Mouse (Mus musculus): ENCODE measurements around the gene Retn.
A peak's percentile ranks its signal among the peaks of the same experiment; 100 is the strongest.

The Retn gene

DNA sequence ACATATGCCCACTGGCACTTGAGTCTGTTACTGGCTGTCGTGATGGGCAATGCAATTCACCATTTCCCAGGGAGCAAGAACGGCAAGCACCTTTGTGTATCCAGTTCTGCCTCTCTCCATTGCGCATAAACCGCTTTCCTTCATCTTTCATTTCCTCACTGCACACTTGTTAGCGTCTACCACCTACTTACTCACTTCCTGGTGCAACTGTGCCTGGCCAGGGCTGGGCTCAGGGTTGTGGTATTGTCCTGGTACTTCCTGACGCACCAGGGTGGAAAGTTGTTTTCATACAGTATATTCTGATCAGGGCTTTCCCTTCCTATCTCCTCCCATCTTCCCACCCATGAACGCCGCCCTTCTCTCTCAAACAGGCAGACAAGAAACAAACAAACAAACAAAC, 5.3 kb downstream of the Retn start:
- no peak for DNase-seq (ENCODE audit: low spot score)

- DNase-seq (ENCODE audit: low spot score): no peak
These were observed 8.8 kb downstream of the Retn start for GRCm38 (mm10) chr8:3664405-3664804.

DNA sequence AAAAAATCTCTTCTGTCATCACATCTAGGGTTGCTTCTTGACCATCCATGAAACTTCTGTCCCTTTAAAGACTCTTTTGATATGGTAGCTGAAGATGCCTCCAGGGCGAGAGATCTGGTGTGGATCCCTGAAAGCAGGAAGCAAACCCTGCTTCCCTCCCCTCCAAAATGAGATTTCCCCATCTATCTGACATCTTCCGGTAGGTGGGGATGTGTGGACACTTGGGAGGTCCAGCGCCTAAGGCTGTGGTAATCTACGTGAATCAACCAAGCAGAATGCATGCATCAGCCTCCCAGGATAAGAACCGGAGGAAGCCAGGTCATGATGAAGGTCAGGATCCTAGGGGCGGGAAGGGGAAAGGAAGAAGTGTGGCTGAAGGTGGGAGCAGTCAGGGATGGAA, 9.9 kb downstream of the Retn start, which contains the start of gene Mcemp1:
Gene Mcemp1 (plus strand): TSS at position 248 of the 400 bp plus-strand sequence.
- DNase-seq (ENCODE audit: low spot score): no peak

GRCm38 (mm10) chr8:3670388-3670787, 14.8 kb downstream of the Retn start:
- DNase-seq (ENCODE audit: low spot score): no peak

- peak; percentile 92 for DNase-seq (ENCODE audit: low spot score)
These were observed 16.5 kb downstream of the Retn start, which contains the start of gene Fcor for GRCm38 (mm10) chr8:3671980-3672491. TSS of gene Fcor (minus strand) at chr8:3672362.

DNA sequence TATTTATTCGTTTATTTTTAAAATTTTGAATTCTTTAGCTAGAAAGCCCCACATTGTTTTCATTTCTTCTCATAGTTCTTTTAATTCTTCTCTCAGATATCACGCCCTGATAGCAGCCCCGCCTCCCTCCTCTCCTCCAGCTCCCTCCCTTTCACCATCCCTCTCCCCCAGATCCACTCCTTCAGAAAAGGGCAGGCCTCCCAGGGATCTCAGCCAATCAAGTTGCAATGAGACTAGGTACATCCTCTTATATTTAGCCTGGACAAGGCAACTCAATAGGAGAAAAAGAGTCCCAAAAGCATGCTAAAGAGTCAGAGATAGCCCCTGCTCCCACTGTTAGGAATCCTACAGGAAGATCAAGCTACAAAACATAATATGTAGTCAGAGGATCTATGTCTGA, 19.1 kb downstream of the Retn start:
- no peak for DNase-seq (ENCODE audit: low spot score)

GRCm38 (mm10) chr8:3676131-3676992, 20.8 kb downstream of the Retn start, which contains the start of gene Trappc5:
TSS of gene Trappc5 (plus strand) at chr8:3676299.
- peak; percentile 95 for DNase-seq (ENCODE audit: low spot score)

GRCm38 (mm10) chr8:3676993-3677579, 21.5 kb downstream of the Retn start:
- peak; percentile 38 for DNase-seq (ENCODE audit: low spot score)

DNA sequence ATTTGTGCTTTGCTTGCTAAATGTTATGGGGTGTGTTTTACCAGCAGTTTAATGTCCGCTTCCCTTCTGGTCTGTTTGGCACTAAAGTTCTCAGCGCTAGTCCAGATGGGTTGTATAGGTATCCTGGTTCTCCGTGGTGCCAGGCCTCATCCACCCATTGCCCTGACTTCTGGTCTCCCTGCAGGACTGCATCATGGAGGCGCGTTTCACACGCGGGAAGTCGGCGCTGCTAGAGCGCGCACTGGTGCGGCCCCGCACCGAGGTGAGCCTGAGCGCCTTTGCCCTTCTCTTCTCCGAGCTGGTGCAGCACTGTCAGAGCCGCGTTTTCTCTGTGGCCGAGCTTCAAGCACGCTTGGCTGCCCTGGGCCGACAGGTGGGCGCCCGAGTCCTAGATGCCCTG, 23.3 kb downstream of the Retn start:
- no peak for DNase-seq (ENCODE audit: low spot score)

- no peak for DNase-seq (ENCODE audit: low spot score)
These were observed 23.7 kb downstream of the Retn start for GRCm38 (mm10) chr8:3679236-3679635.

- DNase-seq (ENCODE audit: low spot score): no peak
These were observed 24.1 kb downstream of the Retn start for GRCm38 (mm10) chr8:3679656-3680055.

GRCm38 (mm10) chr8:3682435-3682834, 26.9 kb downstream of the Retn start:
- DNase-seq (ENCODE audit: low spot score): no peak

GRCm38 (mm10) chr8:3683408-3684176, 28.0 kb downstream of the Retn start:
- no peak for DNase-seq (ENCODE audit: low spot score)

GRCm38 (mm10) chr8:3684530-3684929, 29.0 kb downstream of the Retn start:
- DNase-seq (ENCODE audit: low spot score): no peak

- DNase-seq (ENCODE audit: low spot score): no peak
These were observed 29.9 kb downstream of the Retn start for GRCm38 (mm10) chr8:3685422-3685821.

DNA sequence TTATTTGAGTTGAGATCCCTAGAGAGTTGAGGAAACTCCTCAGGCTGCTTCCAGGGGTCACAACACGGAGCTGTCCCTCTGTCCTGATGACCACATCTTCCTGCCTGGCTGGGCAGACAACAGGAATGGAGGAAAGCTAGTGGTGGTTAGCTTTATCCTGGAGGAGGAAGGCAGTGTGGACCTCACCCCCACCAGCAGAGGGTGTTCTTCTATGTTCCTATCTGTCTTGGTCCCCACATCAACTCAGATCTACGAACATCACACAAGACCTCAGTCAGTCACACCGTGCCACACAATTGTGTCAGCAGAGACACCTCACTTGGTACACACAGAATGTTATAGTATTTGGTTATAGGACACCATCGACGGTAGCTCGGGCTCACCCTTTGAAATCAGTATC, 32.0 kb downstream of the Retn start:
- no peak for DNase-seq (ENCODE audit: low spot score)

GRCm38 (mm10) chr8:3690774-3691173, 35.2 kb downstream of the Retn start:
- no peak for DNase-seq (ENCODE audit: low spot score)

DNA sequence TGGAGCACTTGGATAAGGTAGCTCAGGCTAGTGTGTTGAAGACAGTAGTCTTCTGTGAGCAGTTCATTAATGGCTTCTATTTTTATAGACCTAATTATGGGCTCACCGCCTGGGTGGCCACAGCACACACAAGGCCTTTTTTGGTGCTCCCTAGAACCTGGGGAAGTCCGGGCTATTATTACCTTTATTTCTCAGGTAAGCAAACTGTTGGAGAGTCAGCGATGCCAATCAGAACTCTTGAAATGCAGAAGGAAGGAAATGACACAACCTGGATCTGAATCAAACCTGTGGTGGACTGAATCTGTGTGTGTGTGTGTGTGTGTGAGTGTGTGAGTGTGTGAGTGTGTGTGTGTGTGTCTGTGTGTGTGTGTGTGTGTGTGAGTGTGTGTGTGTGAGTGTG, 38.6 kb downstream of the Retn start, which contains the start of gene Fcer2a:
Gene Fcer2a (minus strand): TSS at position 55 of the 400 bp plus-strand sequence.
- DNase-seq (ENCODE audit: low spot score): no peak

DNA sequence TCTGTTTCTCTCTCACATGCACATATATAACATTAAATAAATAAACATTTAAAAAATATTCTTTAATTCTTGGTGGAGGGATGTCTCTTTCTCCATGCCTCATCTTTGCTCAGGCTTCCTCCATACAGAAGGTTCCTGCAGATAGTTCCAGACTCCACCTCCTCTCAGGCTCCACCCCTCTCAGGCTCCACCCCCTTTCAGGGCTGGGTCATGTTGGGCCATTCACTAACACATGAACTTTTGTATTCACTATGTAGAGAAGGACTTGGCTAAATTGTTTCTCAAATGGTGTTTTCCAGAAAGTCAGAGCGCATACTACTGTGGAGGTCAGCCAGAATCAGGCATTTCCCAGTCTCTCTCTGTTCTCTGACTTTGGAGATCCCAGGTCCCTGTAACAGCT, 45.9 kb downstream of the Retn start:
- no peak for DNase-seq (ENCODE audit: low spot score)

- DNase-seq (ENCODE audit: low spot score): no peak
These were observed 50.1 kb downstream of the Retn start for GRCm38 (mm10) chr8:3705711-3706110.

- DNase-seq (ENCODE audit: low spot score): no peak
These were observed 52.0 kb downstream of the Retn start for GRCm38 (mm10) chr8:3707611-3708010.

All from embryo, embryonic 10 days (tissue).